In the genomic region with DNA sequence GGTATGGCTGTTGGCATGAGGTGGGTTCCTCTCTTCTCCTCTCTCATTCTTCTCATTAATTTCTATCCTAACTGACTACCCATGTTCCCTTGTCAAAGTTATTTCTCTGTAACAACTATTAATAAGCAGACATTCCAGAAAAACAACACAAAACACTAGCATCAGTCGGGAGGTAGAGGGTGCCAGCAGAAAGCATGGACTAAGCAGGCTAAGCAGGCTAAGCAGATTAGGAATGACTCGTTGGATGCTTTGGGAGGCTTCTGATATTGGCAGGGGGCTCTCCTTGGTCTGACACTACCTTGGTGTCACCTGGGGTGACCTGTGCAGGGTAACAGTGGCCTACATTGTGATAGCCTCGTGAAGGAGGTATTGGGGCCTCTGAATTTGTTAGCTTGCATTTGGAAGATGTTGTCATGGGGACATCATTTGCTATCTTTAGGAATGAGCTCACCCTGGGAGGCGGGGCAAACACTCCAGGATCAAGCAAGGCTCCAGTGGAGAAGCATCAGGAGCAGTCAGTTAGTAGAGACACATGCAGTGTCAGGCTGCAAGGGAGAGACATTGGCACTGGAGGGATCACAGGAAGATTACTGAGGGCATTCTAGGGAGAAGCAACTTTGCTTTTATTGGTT, we compare ENCODE assay signal across 8 mouse cellular contexts.
DNase-seq lines count a peak whose midpoint lies in the region; ATAC-seq and TF ChIP-seq lines count a peak whose summit lies in the region.

No protein-coding gene starts in this region.

- no peak overlapping the region for H3K9ac ChIP-seq in hindbrain, postnatal 0 days (replicated peaks; ENCODE audit: low read length)

- no peaks in the 10 kb centered on the region for H3K27me3 ChIP-seq in cerebellum, adult 2 months (ENCODE audit: control insufficient read depth, insufficient read depth, low read length)
- no peaks in the 10 kb centered on the region for H3K27me3 ChIP-seq in hindbrain, postnatal 0 days (ENCODE audit: insufficient read depth, low read length)

- H3K9me3 ChIP-seq in hindbrain, postnatal 0 days (ENCODE audit: low read length), result no peaks in the 10 kb centered on the region

- no peak overlapping the region for H3K4me2 ChIP-seq in hindbrain, postnatal 0 days (ENCODE audit: low read depth, low read length)

- TF ChIP-seq CTCF in cerebellum, adult 2 months (IDR thresholded peaks at IDR 0.05; ENCODE audit: borderline replicate concordance, insufficient read depth, low read depth, low read length), result no peak
- no peak for TF ChIP-seq CTCF in hindbrain, postnatal 0 days (IDR thresholded peaks at IDR 0.05; ENCODE audit: low read depth)

- no peak overlapping the region for H3K4me3 ChIP-seq in cerebellum, adult 2 months (replicated peaks; ENCODE audit: insufficient read depth, low read depth, low read length)
- no peak overlapping the region for H3K4me3 ChIP-seq in hindbrain, postnatal 0 days (ENCODE audit: low read length)

- H3K27ac ChIP-seq in cerebellum, adult 2 months (ENCODE audit: insufficient read depth, low read length), result no peak overlapping the region
- H3K27ac ChIP-seq in hindbrain, postnatal 0 days, result peak overlapping the region; percentile 54; the same call in 1 of the 2 replicates

- peak; percentile 91 for ATAC-seq in hindbrain, postnatal 0 days
- no peak for ATAC-seq in erythroid progenitor cell, adult 5-6 weeks (replicated peaks; ENCODE audit: low FRiP score, poor library complexity, severe bottlenecking)

- TF ChIP-seq POLR2A in cerebellum, adult 2 months (IDR thresholded peaks at IDR 0.05; ENCODE audit: borderline replicate concordance, insufficient read depth, low read length), result no peak

- peaks cover 7% of the 10 kb centered on the region for H3K4me1 ChIP-seq in cerebellum, adult 2 months (ENCODE audit: control insufficient read depth, insufficient read depth, low read length)
- H3K4me1 ChIP-seq in hindbrain, postnatal 0 days (ENCODE audit: insufficient read depth, low read length), result peaks cover 6% of the 10 kb centered on the region; the same call in 1 of the 2 replicates

- peak; percentile 8 to 9 for DNase-seq in cerebellum, adult 2 months
- DNase-seq in cerebellum, adult 8-10 months, result no peak
- DNase-seq in frontal cortex, postnatal 25 days (ENCODE audit: low spot score in 2 of 2), result peak; percentile 12 to 28
- peak; percentile 58 for DNase-seq in hindbrain, postnatal 0 days (ENCODE audit: low spot score)
- DNase-seq in lung, postnatal 14 days, result peak; percentile 49
- no peak for DNase-seq in kidney, postnatal 14 days
- no peak for DNase-seq in thymus, postnatal 36 days

- 45% methylated on average over 4 of the region's 4 CpGs for WGBS in cerebellum, adult 2 months
- WGBS in hindbrain, postnatal 0 days, result 31% methylated on average over 4 of the region's 4 CpGs

- H3K36me3 ChIP-seq in hindbrain, postnatal 0 days (ENCODE audit: insufficient read depth, low read length), result no peaks in the 10 kb centered on the region

Comparison
In these comparisons a context has a peak if more than half of its experiments do, and no peak if none do; other contexts are left out.
1. DNase-seq: peak in cerebellum, adult 2 months (2 of 2), frontal cortex, postnatal 25 days (2 of 2), hindbrain, postnatal 0 days (single experiment) and lung, postnatal 14 days (single experiment); none in cerebellum, adult 8-10 months (single experiment), kidney, postnatal 14 days (single experiment) and thymus, postnatal 36 days (0 of 2).